Mouse (Mus musculus): Measurements from ENCODE around the gene Hist1h3i.
"Not testable (repeated sequence)": the region's sequence is repeated elsewhere in the genome, so short reads cannot be mapped to it uniquely, and the experiment has no call there.

Hist1h3i gene

GRCm38 (mm10) chr13:21782361-21783254 lies 562 bp downstream of the Hist1h3i start:
- in situ Hi-C loops (cut with MboI): not testable (repeated sequence)

- in situ Hi-C loops (cut with MboI): no loop called here
Measured at GRCm38 (mm10) chr13:21781639-21782038, 1.5 kb downstream of the Hist1h3i start.

GRCm38 (mm10) chr13:21781021-21781555 lies 2.1 kb downstream of the Hist1h3i start:
- in situ Hi-C loops (cut with MboI): no loop called here

DNA sequence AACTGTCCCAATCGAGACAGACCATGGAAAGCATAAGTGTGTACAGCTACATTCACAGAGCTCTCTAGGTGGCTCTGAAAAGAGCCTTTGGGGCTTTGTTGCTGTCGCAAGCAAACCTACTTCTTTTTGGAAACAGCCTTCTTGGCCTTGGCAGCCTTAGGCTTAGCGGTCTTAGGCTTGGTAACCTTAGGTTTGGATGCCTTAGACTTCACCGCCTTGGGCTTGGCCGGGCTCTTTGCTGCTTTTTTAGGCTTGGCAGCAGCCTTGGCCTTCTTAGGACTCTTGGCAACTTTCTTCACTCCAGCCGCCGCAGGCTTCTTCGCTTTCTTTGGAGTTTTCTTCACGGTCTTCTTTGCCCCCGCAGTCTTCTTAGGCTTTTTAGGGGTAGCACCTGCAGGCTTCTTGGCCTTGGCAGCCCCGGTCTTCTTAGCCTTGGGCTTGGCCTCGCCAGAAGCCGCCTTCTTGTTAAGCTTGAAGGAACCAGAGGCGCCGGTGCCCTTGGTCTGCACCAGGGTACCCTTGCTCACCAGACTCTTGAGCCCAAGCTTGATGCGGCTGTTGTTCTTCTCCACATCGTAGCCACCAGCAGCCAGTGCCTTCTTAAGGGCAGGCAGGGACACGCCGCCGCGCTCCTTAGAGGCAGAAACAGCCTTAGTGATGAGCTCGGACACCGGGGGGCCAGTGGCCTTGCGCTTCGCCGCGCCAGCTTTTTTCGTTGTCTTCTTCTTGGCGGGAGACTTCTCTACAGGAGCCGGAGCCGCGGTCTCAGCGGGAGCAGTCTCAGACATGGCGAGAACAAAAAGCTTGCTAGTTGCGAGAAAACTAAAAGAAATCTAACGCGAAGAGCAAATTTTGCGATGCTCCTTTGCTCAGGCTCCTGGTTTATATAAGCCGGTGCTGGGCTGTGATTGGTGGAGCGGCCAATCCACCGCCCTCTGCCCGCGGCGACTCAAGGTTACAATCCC lies 3.1 kb downstream of the Hist1h3i start, which contains the start of gene Hist1h1b:
TSS of gene Hist1h1b (minus strand) at position 859 of the 965 bp plus-strand sequence.
- in situ Hi-C loops (cut with MboI): no loop called here

DNA sequence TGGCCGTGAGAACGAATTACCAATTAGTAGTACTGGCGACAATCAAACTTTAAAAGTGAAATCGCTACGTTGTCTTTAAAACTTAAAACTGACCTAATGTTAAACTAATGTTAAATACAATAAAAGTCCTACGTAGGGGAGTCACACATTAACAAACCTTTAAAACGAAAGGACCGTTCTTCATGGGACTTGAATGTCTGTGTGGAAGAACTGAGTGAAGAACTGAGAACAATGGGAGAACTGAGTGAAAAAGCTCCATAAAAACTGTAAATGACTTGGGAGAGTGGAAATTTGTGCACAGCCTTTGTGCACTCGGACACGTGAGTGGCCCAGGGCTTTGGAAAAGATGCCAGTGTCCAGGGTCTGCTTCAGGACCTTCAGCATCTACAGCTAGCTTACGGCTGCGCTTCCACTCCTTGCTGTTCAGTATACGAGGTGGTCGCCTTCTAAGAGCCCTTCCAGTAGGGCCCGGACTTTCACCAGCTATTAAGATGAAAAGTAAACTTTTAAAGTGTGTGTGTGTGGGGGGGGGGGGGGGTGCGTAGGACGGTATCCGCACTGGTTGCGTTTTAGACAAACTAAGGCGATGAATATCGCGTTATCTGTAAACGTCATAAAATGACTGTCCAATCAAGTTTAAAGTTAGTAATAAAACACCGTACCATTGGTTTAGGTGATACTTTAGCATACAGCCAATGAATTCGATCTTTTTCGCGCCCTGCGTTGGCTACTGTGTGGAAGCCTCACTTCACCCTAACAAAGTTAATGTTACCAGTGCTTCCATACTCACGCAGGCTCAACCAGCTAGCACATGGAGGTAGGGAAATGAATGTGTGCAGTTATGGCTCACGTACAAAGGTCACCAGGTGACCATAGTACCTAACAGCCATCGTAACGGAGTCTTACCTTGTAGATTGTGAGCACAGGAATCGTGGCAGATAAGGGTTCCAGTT lies 4.1 kb downstream of the Hist1h3i start:
- in situ Hi-C loops (cut with MboI): no loop called here

- in situ Hi-C loops (cut with MboI): no loop called here
Measured at GRCm38 (mm10) chr13:21755707-21756106, 27.5 kb downstream of the Hist1h3i start.

DNA sequence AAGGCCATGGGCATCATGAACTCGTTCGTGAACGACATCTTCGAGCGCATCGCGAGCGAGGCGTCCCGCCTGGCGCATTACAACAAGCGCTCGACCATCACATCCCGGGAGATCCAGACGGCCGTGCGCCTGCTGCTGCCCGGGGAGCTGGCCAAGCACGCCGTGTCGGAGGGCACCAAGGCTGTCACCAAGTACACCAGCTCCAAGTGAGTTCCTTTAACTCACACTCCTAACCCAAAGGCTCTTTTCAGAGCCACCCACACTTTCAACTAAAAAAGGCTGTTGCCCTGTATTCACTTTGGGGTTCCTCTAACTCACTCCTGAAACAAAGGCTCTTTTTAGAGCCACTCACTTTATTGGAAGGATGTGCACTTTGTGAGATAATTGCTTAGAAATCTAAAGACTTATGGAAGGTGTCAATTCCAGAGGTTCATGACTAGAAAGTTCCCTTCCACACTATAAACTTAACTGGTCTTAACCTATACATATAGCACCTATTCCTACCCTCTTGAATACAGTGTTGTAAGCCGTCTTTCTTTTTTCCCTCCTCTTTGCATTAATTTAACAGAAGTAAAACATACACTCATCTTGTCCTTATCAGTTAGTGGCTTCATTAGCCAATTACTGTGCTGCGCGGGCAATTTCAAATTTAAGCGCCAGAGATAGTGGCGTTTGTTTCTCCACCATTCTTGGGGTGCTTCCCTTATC lies 28.7 kb downstream of the Hist1h3i start:
- in situ Hi-C loops (cut with MboI): not testable (repeated sequence)

DNA sequence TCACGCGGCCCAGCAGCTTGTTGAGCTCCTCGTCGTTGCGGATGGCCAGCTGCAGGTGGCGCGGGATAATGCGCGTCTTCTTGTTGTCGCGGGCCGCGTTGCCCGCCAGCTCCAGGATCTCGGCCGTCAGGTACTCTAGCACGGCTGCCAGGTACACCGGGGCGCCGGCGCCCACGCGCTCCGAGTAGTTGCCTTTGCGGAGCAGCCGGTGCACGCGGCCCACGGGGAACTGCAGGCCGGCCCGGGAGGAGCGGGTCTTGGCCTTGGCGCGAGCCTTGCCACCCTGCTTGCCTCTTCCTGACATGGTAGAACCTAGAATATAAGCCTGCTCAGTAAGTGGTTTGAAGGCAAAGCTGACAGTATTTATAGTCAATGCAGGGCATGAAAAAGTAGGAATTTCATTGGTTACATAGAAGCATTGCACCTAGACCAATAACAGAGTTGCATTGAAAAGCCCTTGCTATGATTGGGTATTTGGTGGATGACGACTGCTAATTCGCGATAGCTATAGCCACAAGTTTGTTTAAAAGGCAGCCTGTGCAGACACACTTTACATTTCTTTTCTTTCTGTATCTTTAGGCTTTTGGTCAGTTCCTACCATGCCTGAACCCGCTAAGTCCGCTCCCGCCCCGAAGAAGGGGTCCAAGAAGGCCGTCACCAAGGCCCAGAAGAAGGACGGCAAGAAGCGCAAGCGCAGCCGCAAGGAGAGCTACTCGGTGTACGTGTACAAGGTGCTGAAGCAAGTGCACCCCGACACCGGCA lies 29.5 kb downstream of the Hist1h3i start, which contains the start of the genes Hist1h2ak and Hist1h2bn:
TSS of gene Hist1h2ak (minus strand) at position 304 of the 762 bp plus-strand sequence.
TSS of gene Hist1h2bn (plus strand) at position 600 of the 762 bp plus-strand sequence.
- in situ Hi-C loops (cut with MboI): not testable (repeated sequence)

DNA sequence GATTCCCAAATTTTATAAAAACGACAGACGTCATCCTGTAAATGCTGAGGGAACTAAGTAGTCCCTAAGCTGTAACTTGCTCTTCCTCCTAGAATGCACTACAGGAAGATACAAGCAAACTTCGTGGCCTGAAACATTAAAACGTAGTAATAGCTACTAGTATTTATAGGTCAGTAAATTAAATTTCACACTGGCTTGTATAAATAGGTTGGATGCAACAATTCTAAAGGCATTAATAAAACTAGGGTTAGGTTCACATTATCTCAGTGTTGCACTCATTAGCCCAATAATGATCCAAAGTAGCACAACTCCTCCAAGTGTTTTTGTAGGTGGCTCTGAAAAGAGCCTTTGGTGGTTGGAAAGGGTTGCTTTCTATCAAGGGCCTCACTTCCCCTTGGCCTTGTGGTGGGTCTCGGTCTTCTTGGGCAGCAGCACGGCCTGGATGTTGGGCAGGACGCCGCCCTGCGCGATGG lies 30.1 kb downstream of the Hist1h3i start:
- in situ Hi-C loops (cut with MboI): no loop called here

DNA sequence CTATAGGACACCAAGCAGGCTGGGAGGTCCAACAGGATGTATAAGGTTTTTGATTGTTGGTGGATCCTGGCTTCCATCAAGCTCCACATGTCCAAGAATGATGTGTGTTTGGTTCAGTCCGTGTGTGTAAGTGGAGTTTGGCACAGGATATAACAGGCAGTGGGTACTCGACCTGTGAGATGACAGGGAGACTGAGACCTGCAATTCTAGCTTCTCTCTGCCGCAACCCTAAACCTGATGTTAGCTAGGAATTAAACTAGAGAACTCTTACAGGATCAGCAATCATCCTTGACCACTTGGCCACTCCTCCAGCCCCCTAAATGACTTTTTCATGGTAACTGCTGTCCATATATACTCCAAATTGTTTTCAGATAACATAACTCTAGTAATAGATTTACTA lies 30.8 kb downstream of the Hist1h3i start:
- in situ Hi-C loops (cut with MboI): no loop called here

GRCm38 (mm10) chr13:21751827-21752226 lies 31.3 kb downstream of the Hist1h3i start:
- in situ Hi-C loops (cut with MboI): no loop called here

DNA sequence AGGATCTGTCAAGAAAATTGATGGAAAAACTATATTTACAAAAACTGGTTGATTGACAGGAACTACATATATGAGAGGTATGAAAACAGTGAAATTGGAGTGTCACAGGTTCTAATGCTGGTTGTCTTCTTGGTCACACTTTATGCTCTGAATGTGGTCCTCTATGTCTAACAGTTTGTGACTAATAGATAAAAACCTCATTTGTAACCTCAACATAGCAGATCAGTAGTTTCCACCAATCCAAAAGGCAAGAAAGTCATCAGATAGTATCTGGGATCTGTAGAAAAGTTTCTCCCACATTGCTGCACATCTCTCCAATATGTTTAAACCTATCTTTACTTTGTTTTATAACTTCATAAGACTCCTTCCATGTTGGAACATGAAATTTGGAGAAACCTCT lies 31.8 kb downstream of the Hist1h3i start:
- in situ Hi-C loops (cut with MboI): no loop called here

GRCm38 (mm10) chr13:21750159-21751017 lies 32.8 kb downstream of the Hist1h3i start, which contains the start of gene Hist1h4k:
Hist1h4k (minus strand) TSS chr13:21750505.
- in situ Hi-C loops (cut with MboI): not testable (repeated sequence)

DNA sequence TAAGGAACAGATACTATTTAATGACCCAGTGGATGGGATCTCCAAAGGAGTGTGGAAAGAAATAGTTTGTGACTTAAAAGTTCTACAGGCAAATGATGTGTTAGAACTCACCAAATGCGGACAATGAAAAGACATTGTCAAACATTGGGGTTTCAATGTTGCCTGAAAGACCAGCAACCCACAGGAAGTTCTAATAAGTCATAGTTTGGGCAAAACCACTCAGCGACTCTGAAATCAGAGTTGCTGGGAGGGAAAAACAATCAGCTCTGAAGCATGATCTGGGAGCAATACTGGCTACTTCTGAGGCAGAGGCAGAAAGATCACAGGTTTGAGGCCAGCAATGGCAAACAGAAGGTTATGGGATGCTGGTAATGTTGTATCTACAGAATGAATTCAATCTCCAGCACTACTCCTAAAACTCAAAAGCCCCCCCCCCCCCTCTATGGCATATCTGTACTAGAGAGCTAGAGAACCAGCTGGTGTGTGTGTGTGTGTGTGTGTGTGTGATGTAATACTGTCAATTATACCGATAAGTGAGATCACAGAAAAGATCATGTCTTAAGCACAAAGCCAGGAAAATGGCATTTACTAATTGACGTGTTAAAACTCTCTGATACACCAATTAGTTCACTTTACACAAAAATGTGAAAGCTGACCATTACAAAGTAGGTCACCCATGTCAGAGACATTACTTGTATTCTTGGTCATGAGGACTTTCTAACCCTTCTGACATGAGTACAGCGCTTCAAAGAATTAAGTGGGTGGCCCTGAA lies 33.6 kb downstream of the Hist1h3i start:
- in situ Hi-C loops (cut with MboI): loop anchor here (25.0 kb wide), 1 partner anchor 1437 kb away; no protein-coding TSS in a partner anchor

DNA sequence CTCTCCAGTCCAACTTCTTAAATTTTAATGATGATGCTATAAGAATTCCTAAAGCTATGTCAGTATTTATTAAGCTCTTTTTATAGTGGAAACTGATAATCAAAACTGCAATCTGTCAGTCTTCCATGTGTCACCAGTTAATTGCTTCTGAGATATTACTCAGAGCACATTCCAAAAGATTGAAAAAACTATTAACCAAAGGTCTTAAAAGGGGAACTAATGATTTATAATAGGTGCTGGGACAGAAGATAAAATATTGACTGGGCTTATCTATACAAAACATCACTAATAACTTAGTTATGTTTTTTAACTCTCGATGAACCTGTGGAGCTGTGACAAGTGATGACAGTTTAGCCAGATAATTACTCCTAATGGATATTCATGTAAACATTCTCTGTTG lies 38.2 kb downstream of the Hist1h3i start:
- in situ Hi-C loops (cut with MboI): loop anchor here (25.0 kb wide), 1 partner anchor 1433 kb away; no protein-coding TSS in a partner anchor

DNA sequence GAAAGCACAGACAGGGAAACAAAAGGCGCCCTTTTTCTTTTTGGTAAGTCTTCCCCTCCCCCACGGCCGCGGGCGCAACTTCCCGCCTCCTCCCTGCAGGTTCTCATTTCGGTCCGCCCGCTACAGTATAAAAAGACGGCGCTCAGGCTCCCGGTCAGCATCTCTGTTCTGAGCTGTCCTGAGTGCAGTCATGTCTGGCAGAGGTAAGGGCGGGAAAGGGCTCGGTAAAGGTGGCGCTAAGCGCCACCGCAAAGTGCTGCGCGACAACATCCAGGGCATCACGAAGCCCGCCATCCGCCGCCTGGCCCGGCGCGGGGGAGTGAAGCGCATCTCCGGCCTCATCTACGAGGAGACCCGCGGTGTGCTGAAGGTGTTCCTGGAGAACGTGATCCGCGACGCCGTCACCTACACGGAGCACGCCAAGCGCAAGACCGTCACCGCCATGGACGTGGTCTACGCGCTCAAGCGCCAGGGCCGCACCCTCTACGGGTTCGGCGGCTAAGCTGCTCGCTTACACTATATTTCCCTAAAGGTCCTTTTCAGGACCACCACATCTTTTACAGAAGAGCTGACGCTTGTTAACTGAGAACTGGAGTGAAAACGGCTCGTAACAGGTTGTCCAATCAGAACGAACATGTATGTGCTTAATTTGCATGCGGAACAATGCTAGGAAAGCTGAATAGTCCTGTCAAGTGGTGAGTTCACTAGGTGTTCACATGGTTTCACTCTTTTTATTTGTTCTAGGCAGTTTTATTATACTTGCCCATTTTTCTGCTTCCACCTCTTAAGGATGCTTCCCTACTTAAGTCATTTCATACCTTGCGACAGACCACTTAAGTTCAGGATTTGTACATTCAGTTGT lies 48.0 kb downstream of the Hist1h3i start, which contains the start of gene Hist1h4j:
TSS of gene Hist1h4j (plus strand) at position 159 of the 862 bp plus-strand sequence.
- in situ Hi-C loops (cut with MboI): loop anchor here (25.0 kb wide), 1 partner anchor 1423 kb away; no protein-coding TSS in a partner anchor

Data from mature B cell (primary cell).